Mouse (Mus musculus): ENCODE results near the gene Sp2. TPM values are rescaled to one million over a fixed set of nuclear protein-coding genes. Genes with fewer than 3 reads are reported as not detected.

Gene Sp2
- polyA plus RNA-seq, 1 experiment from 2014 or later: 10.6 TPM

DNA sequence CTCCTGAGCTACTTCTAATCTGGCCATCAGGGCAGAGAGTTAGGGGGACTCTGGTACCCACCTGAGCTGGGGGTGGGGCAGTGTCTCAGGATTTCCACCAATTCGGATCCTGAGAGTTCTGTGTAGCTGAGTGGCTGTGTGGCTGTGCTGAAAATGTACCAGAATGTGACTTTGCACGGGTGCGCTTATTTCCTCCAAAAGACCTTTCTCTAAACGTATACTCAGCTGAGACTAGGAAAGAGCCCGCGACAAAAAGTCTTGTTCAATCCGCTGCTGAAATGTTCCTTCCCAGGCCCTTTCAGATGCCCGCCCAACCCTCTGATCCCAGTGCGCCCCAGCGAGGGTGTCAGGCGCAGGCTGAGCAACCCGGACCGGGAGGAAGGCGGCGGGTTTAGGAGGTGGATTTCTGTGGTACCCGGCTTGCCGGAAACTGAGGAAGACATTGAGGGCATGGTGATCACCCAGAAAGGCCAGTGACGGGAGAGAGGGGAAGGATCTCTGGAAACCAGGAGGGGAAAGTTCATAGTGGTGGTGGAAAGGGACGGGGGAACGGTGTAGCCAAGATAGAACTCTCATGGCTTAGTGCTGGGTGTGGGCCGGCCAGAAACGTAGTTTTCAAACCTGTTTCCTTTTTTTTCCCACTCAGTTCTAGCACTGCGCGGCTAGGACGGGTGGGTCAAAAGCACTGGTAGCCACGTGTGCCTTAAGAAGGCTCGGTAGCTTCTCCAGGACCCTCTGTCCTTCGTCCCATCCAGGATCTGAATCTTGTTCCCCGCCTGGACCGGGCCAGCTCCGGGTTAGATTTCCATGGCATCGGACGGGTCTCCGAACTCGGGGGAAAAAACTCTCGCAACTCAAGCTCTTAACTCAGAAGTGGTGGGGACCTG, 35.2 kb upstream of the Sp2 start:
- no peak overlapping the region for H3K27ac ChIP-seq (ENCODE audit: low read length)
- DNase-seq (ENCODE audit: low spot score) (no peak), ATAC-seq (no peak)
- no peaks in the 10 kb centered on the region for H3K36me3 ChIP-seq (ENCODE audit: insufficient read depth, low read length)
- TF ChIP-seq EP300 (IDR thresholded peaks at IDR 0.05): no peak
- TF ChIP-seq CTCF (IDR thresholded peaks at IDR 0.05): no peak
- H3K4me2 ChIP-seq (replicated peaks; ENCODE audit: low read depth, low read length): peak overlapping the region; percentile 59
- whole genome bisulfite sequencing: 3% methylated on average over 36 of the region's 36 CpGs
- peaks cover 10% of the 10 kb centered on the region for H3K4me1 ChIP-seq (ENCODE audit: insufficient read depth, low read depth, low read length)
- no peaks in the 10 kb centered on the region for H3K9me3 ChIP-seq (ENCODE audit: low read length)
- peak overlapping the region; percentile 35 for H3K4me3 ChIP-seq (ENCODE audit: low read depth, low read length)
- H3K9ac ChIP-seq (replicated peaks; ENCODE audit: low read depth): no peak overlapping the region
- H3K27me3 ChIP-seq (replicated peaks; ENCODE audit: insufficient read depth, low read length): peaks cover 51% of the 10 kb centered on the region

DNA sequence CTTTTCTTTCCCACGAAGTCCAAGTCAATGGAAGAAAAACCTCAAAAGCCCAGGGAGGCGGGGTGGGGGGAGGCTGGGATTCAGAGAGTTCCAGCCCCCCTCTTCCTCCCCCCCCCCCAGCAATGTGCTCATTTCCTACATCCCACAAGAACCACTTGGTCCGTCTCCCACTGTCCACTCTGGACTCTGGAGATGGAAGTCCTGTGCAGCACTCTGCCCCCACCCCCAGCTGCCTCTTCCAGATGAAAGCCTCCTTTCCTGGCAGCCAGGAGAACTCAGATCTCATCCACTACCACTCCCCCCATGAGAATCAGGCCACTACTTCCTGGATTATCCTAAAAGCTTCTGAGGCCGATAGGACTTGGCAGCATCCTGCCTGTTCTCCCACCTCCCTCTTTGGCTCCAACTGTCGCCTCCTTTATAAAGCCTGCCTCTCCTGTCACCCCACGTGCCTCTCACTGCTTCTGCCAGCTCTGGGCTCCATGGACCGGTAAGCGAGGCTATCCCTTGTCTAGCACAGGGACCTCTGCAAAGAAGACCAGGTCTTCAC, 30.4 kb upstream of the Sp2 start, which contains the start of gene Sp6:
TSS of gene Sp6 (plus strand) at position 274 of the 550 bp plus-strand sequence.
- no peaks in the 10 kb centered on the region for H3K36me3 ChIP-seq (ENCODE audit: insufficient read depth, low read length)
- no peak for TF ChIP-seq EP300 (IDR thresholded peaks at IDR 0.05)
- no peak for TF ChIP-seq CTCF (IDR thresholded peaks at IDR 0.05)
- H3K4me3 ChIP-seq (ENCODE audit: low read depth, low read length): no peak within 1 kb of the TSS
- H3K4me2 ChIP-seq (replicated peaks; ENCODE audit: low read depth, low read length): no peak within 1 kb of the TSS
- ATAC-seq (peak; percentile 62), DNase-seq (ENCODE audit: low spot score) (peak; percentile 28)
- no peak within 1 kb of the TSS for H3K9ac ChIP-seq (replicated peaks; ENCODE audit: low read depth)
- peaks cover 16% of the 10 kb centered on the region for H3K27me3 ChIP-seq (replicated peaks; ENCODE audit: insufficient read depth, low read length)
- no peaks in the 10 kb centered on the region for H3K4me1 ChIP-seq (ENCODE audit: insufficient read depth, low read depth, low read length)
- no peak within 1 kb of the TSS for H3K27ac ChIP-seq (ENCODE audit: low read length)
- 21% methylated on average over 8 of the region's 8 CpGs for WGBS
- H3K9me3 ChIP-seq (ENCODE audit: low read length): no peaks in the 10 kb centered on the region

DNA sequence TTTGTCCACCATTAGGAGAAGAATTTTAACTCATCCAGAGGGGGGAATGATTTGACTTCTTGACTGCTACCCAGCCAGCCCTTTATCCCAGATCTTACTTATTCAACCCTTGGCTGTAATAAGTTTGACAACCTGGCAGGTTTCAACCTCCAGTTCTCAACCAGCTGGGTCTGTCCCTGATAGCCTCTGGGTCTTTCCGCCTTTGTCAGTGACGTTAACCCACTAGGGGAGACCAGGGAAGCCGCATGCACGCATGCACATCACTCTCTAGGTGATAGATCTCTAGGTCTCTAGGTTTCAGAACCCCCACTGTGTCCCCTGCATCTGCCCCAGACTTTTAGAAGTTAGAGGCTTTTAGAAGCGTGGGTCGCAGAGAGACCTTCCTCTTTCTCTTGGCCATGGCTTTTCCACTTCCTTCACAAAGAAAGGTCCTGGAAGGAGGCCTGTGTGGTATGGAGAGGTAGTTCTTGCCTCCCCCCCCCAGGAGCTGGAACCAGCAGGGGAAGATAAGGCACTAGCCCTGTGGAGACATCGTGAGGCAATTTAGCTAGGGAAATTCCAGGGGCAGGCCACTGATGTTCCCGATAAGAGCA, 26.5 kb upstream of the Sp2 start:
- no peak for ATAC-seq
- TF ChIP-seq EP300 (IDR thresholded peaks at IDR 0.05) (no peak), CTCF (IDR thresholded peaks at IDR 0.05) (no peak)
- Histone ChIP-seq H3K36me3 (ENCODE audit: insufficient read depth, low read length) (no peaks in the 10 kb centered on the region), H3K4me1 (ENCODE audit: insufficient read depth, low read depth, low read length) (no peaks in the 10 kb centered on the region), H3K4me3 (ENCODE audit: low read depth, low read length) (no peak overlapping the region), H3K27ac (ENCODE audit: low read length) (no peak overlapping the region), H3K9me3 (ENCODE audit: low read length) (no peaks in the 10 kb centered on the region), H3K9ac (replicated peaks; ENCODE audit: low read depth) (no peak overlapping the region), H3K27me3 (replicated peaks; ENCODE audit: insufficient read depth, low read length) (no peaks in the 10 kb centered on the region), H3K4me2 (replicated peaks; ENCODE audit: low read depth, low read length) (no peak overlapping the region)
- 48% methylated on average over 8 of the region's 8 CpGs for WGBS
- no peak for DNase-seq (ENCODE audit: low spot score)

DNA sequence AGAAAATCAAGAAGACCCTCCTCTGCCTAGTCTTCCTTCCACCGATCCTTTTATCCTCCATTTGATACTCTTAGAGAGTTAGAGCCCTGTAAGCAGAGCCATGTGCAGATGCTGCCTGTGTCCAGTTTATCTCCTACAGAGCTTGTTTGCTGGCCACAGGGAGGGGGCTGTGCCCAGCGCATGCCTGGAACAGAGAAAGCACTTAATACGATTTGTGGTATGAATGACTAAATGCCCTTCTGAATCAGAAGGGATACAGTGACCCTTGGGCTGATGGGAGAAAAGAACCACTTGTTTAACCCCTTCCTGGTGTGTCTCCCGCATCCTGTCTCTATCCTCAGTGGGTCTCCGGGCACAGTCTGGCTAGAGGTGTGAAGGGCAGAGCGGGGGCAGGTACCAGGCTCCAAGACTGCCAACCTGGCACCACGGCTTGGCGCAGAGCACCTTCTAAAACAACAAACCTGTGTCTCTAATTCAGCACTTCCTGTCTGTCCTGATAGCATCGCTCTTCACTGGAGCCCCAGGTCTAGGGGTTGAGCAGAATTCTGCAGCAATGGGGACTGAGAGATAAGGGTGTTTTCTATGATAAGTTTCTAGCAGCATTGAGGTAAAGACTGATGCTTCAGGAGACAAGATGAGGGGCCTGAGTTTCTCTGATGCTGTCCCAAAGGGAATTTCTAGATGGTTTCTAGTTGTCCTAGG, 24.5 kb upstream of the Sp2 start:
- TF ChIP-seq EP300 (IDR thresholded peaks at IDR 0.05) (no peak), CTCF (IDR thresholded peaks at IDR 0.05) (no peak)
- H3K9ac ChIP-seq (replicated peaks; ENCODE audit: low read depth): no peak overlapping the region
- DNase-seq (ENCODE audit: low spot score): no peak
- no peak overlapping the region for H3K4me3 ChIP-seq (ENCODE audit: low read depth, low read length)
- no peaks in the 10 kb centered on the region for H3K4me1 ChIP-seq (ENCODE audit: insufficient read depth, low read depth, low read length)
- H3K9me3 ChIP-seq (ENCODE audit: low read length): no peaks in the 10 kb centered on the region
- H3K27ac ChIP-seq (ENCODE audit: low read length): no peak overlapping the region
- no peak overlapping the region for H3K4me2 ChIP-seq (replicated peaks; ENCODE audit: low read depth, low read length)
- WGBS: 50% methylated on average over 9 of the region's 9 CpGs
- ATAC-seq: no peak
- H3K27me3 ChIP-seq (replicated peaks; ENCODE audit: insufficient read depth, low read length): no peaks in the 10 kb centered on the region
- H3K36me3 ChIP-seq (ENCODE audit: insufficient read depth, low read length): no peaks in the 10 kb centered on the region

DNA sequence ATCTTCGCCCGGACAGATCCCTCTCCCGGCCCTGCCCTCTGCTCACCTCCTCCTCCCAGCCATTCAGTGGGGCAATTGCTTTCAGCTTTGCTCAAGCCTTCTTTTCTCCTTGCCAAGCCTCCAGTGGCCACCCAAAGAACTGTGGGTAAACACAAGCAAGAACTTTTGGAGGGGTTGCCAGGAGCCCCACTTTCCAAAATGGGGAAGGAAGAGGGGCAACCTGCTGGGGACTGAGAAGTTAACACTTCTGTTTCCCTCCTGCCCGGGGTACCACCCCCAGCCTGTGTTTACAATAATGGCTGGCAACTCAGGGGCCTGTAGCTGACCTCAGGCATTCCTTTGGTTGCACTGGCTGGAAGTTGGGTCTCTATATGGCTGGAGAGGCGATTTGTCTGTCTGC, 20.4 kb upstream of the Sp2 start:
- WGBS: 26% methylated on average over 5 of the region's 5 CpGs

More for the DNA sequence above, 20.4 kb upstream of the Sp2 start:
- Histone ChIP-seq H3K4me3 (ENCODE audit: low read depth, low read length) (no peak overlapping the region), H3K9ac (replicated peaks; ENCODE audit: low read depth) (no peak overlapping the region), H3K27me3 (replicated peaks; ENCODE audit: insufficient read depth, low read length) (no peaks in the 10 kb centered on the region), H3K36me3 (ENCODE audit: insufficient read depth, low read length) (no peaks in the 10 kb centered on the region), H3K9me3 (ENCODE audit: low read length) (no peaks in the 10 kb centered on the region), H3K27ac (ENCODE audit: low read length) (no peak overlapping the region), H3K4me2 (replicated peaks; ENCODE audit: low read depth, low read length) (no peak overlapping the region), H3K4me1 (ENCODE audit: insufficient read depth, low read depth, low read length) (no peaks in the 10 kb centered on the region)
- DNase-seq (ENCODE audit: low spot score): no peak
- no peak for ATAC-seq
- TF ChIP-seq EP300 (IDR thresholded peaks at IDR 0.05): no peak
- TF ChIP-seq CTCF (IDR thresholded peaks at IDR 0.05): no peak

All from lung, postnatal 0 days (tissue).